Mouse (Mus musculus) embryonic fibroblast, embryonic 13.5 days (primary cell): Measurements from ENCODE around the gene Iglon5.

Experiments used
- CTCF ChIP-seq: IDR thresholded peaks from 2 replicates; pipeline ENCODE4 v1.5.1; 2011; ENCODE audit warnings: mild to moderate bottlenecking, control low read depth, low read length, moderate library complexity, borderline replicate concordance; ENCODE audit not compliant: insufficient read depth
- POLR2A ChIP-seq: IDR thresholded peaks from 2 replicates; pipeline ENCODE4 v1.6.1; 2011; ENCODE audit warnings: low read depth, mild to moderate bottlenecking, control low read depth, low read length, moderate library complexity

DNA sequence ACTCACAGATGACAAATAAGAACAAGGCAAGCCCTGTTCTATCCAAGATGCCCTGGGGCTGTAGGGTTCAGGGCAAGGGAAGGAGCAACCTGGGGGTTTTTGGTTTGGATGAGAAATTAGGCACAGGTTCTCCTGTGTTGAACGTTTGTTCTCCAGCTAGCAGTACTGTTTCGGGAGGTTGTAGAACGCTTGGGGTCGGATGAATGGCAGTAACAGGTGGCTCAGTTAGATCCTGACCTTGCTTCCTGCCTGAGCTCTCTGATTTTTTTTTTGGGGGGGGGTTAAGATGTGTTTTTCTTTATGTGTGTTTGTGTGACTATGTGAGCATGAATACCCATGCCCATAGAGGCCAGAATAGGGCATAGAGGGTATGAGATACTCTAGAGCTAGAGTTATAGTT is 22.6 kb upstream of the Iglon5 start:
- no peak for TF ChIP-seq CTCF
- no peak for TF ChIP-seq POLR2A
